Mouse (Mus musculus) central nervous system, embryonic 14 days (tissue): Measurements from ENCODE around the gene Atp5g1. TPM values are rescaled to one million over a fixed set of nuclear protein-coding genes. Genes with fewer than 3 reads are reported as not detected.

Experiments used
- polyA plus RNA-seq: library from polyadenylated mRNA; depleted of rRNA; stranded (reverse); fragments of >200 nt; gene quantifications from 2 replicates; pipeline ENCODE4 v1.2.3, GENCODE M21; 2012; rRNA removed

The Atp5g1 gene
- 328 and 335 TPM in 2 replicates for polyA plus RNA-seq

GRCm38 (mm10) chr11:96075509-96076220 lies at the start of gene Atp5g1:
Gene Atp5g1, minus strand, starts transcription at chr11:96075670.

GRCm38 (mm10) chr11:96111751-96112150 lies 36.3 kb upstream of the Atp5g1 start, which contains the start of gene Calcoco2:
Gene Calcoco2, minus strand, starts transcription at chr11:96111964.

GRCm38 (mm10) chr11:96065215-96065911 lies 10.1 kb downstream of the Atp5g1 start, which contains the start of gene Ube2z:
Gene Ube2z, minus strand, starts transcription at chr11:96065388.

DNA sequence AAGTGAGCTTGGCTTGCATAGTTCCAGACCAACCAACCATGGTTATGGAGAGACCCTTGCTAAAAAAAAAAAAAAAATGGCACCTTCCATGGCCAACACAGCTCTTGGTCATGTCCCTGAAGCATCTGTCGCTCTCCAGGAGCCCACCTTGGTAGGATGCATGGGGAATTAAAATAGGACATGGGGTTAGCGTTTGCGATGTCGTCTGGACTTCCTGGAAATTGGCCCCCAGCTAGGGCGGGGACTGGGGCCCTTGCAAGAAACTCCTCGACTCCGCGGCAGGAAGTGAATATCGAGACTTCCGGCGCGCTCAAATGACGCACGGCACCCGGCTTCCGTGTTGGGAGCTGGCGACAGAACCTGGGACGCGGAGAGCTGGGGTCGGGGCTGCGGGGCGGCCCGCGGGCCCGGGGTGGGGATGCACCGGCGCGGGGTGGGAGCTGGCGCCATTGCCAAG lies 40.8 kb downstream of the Atp5g1 start, which contains the start of gene Snf8:
Gene Snf8, plus strand, starts transcription at position 290 of the 457 bp plus-strand sequence.

Other genes starting within 250 kb of the Atp5g1 start
- 2.8 and 5.2 TPM in 2 replicates for gene Gngt2, start 238.5 kb downstream of the Atp5g1 start, polyA plus RNA-seq
- 2.4 and 3.7 TPM in 2 replicates for gene Abi3, start 233.2 kb downstream of the Atp5g1 start, polyA plus RNA-seq
- gene B4galnt2, start 160.8 kb downstream of the Atp5g1 start, polyA plus RNA-seq = not detected in 2 replicates
- 12.6 and 15.4 TPM in 2 replicates for gene Igf2bp1, start 69.7 kb downstream of the Atp5g1 start, polyA plus RNA-seq
- not detected in 2 replicates for gene Gip, start 51.1 kb downstream of the Atp5g1 start, polyA plus RNA-seq
- 57.4 and 65.3 TPM in 2 replicates for gene Snf8, start 40.8 kb downstream of the Atp5g1 start, polyA plus RNA-seq
- 55.7 and 60.0 TPM in 2 replicates for gene Ube2z, start 10.3 kb downstream of the Atp5g1 start, polyA plus RNA-seq
- not detected in 2 replicates for gene Calcoco2, start 36.3 kb upstream of the Atp5g1 start, polyA plus RNA-seq
- 0.75 and 0.84 TPM in 2 replicates for gene Ttll6, start 58.1 kb upstream of the Atp5g1 start, polyA plus RNA-seq
- gene Hoxb13, start 118.6 kb upstream of the Atp5g1 start, polyA plus RNA-seq = not detected in 2 replicates
- gene Hoxb9, start 195.8 kb upstream of the Atp5g1 start, polyA plus RNA-seq = 0.43 and 15.4 TPM in 2 replicates
- gene Hoxb8, start 206.2 kb upstream of the Atp5g1 start, polyA plus RNA-seq = 28.2 and 71.6 TPM in 2 replicates
- 3.5 and 10.0 TPM in 2 replicates for gene Hoxb7, start 211.0 kb upstream of the Atp5g1 start, polyA plus RNA-seq
- 14.9 and 21.2 TPM in 2 replicates for gene Hoxb6, start 216.8 kb upstream of the Atp5g1 start, polyA plus RNA-seq
- 24.3 and 32.8 TPM in 2 replicates for gene Hoxb5, start 227.7 kb upstream of the Atp5g1 start, polyA plus RNA-seq
- gene Hoxb4, start 242.6 kb upstream of the Atp5g1 start, polyA plus RNA-seq = 4.7 and 5.6 TPM in 2 replicates
- 25.2 and 37.6 TPM in 2 replicates for gene Hoxb3, start 247.7 kb upstream of the Atp5g1 start, polyA plus RNA-seq